Mouse (Mus musculus) layer of hippocampus, adult 18-20 months (tissue): Measurements from ENCODE around the gene Myadml2. TPM values are rescaled to one million over a fixed set of nuclear protein-coding genes. Genes with fewer than 3 reads are reported as not detected.

Experiments
- DNase-seq, 2 experiments: peaks; one replicate each; pipeline ENCODE4 v3.0.0; 2022; ENCODE audit warnings: low spot score in 2 of 2
- microRNA-seq, 2 experiments: library from miRNA; unstranded; fragments of <30 nt; microRNA quantifications; one replicate each; pipeline ENCODE4 v1.2.0; 2021
- total RNA-seq, 2 experiments: library from RNA; stranded (reverse); gene quantifications; 2 replicates each; pipeline ENCODE4 v1.2.3; 2021

Myadml2 gene
- total RNA-seq, 2 experiments from 2014 or later, result 3.9 to 4.6 TPM

- no peak for DNase-seq
Observed at GRCm38 (mm10) chr11:120613976-120614375, 34.0 kb downstream of the Myadml2 start.

- no peak for DNase-seq
Observed at GRCm38 (mm10) chr11:120613481-120613972, 34.4 kb downstream of the Myadml2 start.

GRCm38 (mm10) chr11:120612763-120613162 lies 35.2 kb downstream of the Myadml2 start:
- DNase-seq, result peak in 1 of 2 experiments; percentile 77

- no peak for DNase-seq
Observed at GRCm38 (mm10) chr11:120610477-120611046, 37.4 kb downstream of the Myadml2 start.

GRCm38 (mm10) chr11:120609250-120609649 lies 38.7 kb downstream of the Myadml2 start:
- DNase-seq, result no peak

GRCm38 (mm10) chr11:120608241-120609034 lies 39.5 kb downstream of the Myadml2 start, which contains the start of gene Npb:
Npb (plus strand) TSS chr11:120608477.
- DNase-seq, result no peak

DNA sequence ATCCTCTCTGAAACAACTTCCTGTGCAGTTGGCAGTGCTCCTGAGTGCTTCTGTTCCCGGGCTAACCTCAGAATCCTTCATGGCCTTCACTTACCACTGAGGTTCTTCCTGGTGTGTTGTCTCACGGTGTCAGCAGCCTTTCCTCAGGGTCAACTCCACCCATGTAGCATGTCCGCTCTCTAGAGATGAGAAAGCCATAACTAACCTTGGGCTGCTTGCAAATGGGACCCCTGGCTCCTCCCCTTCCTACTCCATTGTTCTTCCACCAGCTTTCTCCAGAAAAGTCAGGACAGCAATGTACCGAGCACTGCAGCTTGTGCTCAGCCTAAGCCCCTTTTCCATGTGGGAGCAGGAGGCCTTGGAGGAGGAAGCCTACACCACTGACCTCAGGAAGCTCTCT lies 41.2 kb downstream of the Myadml2 start:
- DNase-seq, result no peak

DNA sequence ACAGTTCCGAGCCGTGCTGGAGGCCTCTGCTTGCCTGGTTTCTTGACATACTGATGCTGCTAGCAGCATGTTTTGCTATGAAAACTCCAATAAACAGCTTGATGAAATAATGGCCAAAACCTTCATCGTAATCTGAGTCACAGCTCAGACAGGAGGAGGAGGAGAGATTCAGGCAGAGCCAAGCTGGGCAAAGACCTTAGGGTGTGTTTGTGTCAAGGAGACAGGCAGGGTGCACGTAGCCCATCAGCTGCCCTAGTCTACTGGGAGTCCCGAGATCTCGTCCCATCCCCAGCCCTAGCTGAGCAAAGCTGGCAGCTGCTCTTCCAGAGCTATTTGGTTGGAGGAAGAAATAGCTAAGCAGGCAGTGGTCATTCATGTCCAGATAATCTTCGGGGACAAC lies 42.3 kb downstream of the Myadml2 start:
- no peak for DNase-seq

GRCm38 (mm10) chr11:120603545-120603944 lies 44.4 kb downstream of the Myadml2 start:
- no peak for DNase-seq

DNA sequence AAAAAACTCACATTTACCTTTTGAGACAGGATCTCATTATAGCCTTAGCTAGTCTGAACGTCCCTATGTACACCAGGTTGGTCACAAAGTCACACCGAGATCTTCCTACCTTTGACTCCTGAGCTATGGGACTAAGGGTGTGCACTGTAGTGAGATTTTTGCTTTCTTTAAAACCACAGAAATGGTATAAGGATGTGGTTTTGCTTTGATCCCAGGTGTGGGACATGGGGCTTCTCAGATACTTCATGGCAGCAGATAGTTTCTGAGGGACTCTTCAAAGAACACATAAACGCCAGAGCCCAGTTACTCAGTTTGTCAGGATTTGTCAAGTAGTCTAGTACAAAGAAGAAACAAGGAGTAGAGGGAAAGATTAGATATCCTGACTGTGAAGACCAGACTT lies 47.2 kb downstream of the Myadml2 start:
- DNase-seq, result no peak

GRCm38 (mm10) chr11:120598990-120599549 lies 48.9 kb downstream of the Myadml2 start:
- DNase-seq, result no peak

DNA sequence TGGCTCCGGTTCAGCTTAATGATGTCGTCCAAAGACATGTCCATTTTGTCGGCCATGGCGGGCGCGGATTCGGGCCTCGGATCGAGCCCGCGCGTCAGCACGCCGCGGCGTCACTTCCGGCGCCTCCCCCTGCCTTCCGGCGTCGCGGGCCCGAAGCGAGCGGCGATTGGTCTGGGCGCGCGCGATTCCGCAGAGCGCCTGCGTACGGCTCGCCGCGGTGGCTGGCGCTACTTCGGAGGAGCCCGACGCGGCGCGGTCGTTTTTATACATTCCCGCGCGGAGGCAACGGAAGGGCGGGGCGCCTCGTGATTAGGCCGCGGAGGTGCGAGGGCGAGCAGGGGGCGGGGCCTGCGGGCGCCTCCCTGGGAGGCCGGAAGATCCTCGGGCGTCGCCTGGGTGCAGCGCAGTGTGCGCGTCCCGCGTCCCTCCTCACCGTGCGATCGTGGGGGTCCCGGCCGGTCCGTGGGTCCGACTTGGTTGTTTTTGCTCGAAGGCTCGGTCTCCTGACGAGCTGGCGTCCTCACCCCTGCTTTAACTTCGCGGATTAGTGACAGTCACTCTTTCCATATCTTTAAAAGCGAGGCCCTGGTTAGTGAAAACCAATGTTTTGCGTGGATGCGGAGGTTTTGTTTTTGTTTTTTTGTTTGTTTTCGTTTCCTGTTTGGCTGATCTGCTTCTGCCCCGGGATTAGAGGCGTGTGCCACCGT lies 49.5 kb downstream of the Myadml2 start, which contains the start of the genes Alyref and Anapc11:
Alyref (minus strand) TSS at position 83 of the 707 bp plus-strand sequence.
Anapc11 (plus strand) TSS at position 139 of the 707 bp plus-strand sequence.
- peak; percentile 91 to 95 for DNase-seq

DNA sequence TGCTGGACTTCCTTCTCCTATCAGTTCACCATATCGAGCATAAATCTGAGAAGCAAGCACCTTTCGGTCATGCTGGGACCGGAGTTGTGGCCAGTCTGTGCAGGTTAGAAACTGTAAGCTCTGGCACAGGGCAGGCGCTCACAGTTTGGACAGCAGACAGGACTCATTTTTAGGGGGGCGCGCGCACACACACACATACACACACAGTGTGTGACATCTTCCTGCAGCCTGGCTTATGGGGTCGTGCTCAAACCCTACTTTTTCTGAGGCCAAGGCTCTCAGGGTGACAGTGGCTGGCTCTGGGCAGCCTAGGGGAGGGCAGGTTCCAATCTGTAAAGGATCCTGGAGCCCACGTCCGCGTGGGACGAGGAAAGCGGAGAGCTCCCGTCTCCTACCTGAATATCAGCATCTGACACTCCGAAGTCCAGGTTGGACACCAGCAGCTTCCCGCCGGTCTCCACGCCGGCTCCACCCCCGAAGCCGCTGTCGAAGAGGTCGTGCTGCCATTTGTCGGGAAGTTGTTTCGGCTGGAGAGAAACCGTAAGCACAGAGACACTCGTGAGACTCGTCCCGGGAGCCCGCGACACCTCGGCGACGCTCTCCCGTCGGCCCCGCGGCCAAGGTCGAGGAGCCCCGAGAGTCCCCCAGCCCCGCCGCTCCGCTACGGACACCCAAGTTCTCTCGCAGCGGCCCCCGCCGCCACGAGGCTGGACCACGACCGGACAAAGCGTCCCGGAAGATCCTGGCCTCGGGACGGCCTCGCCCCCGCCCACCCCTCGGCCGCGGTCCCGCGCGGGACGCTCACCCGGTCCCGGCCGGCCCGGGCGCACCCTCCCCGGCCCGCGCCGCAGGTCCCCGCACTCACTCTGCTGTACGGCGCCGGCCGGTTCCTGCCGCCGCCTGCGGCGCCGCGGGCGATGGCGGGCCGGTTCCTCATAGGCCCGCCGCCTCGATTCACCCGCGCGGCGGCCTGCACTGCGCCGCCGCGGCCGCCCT lies 50.4 kb downstream of the Myadml2 start:
- DNase-seq, result no peak

Small RNAs within 50 kb of the gene (microRNA-seq; reads per million reads assigned to microRNA genes)
- gene Mir6936, result 2.1 to 2.5 reads per million in 2 experiments

Other genes with a start within 250 kb of the Myadml2 start
- 10 to 100 TPM; 60.0 to 61.9 TPM for gene Nploc4, start 210.4 kb downstream of the Myadml2 start, total RNA-seq
- not detected for gene Tspan10, start 205.5 kb downstream of the Myadml2 start, total RNA-seq
- gene Pde6g, start 194.7 kb downstream of the Myadml2 start, total RNA-seq, result under 1 TPM; 0.43 to 0.82 TPM
- 10 to 100 TPM; 13.1 to 13.5 TPM for gene Oxld1, start 190.1 kb downstream of the Myadml2 start, total RNA-seq
- gene Ccdc137, start 190.0 kb downstream of the Myadml2 start, total RNA-seq, result 10 to 100 TPM; 24.6 to 32.9 TPM
- gene Arl16, start 180.6 kb downstream of the Myadml2 start, total RNA-seq, result 10 to 100 TPM; 53.0 to 53.6 TPM
- gene Mrpl12, start 163.5 kb downstream of the Myadml2 start, total RNA-seq, result 10 to 100 TPM; 65.1 to 67.5 TPM
- gene Slc25a10, start 156.3 kb downstream of the Myadml2 start, total RNA-seq, result 10 to 100 TPM; 18.9 to 19.3 TPM
- gene Gcgr, start 117.5 kb downstream of the Myadml2 start, total RNA-seq, result not detected
- gene Mcrip1, start 98.4 kb downstream of the Myadml2 start, total RNA-seq, result 10 to 100 TPM; 68.8 to 74.5 TPM
- gene Ppp1r27, start 97.0 kb downstream of the Myadml2 start, total RNA-seq, result not detected
- 100 to 1,000 TPM; 122 to 132 TPM for gene P4hb, start 74.9 kb downstream of the Myadml2 start, total RNA-seq
- gene Arhgdia, start 66.5 kb downstream of the Myadml2 start, total RNA-seq, result 100 to 1,000 TPM; 293 to 295 TPM
- gene Alyref, start 49.8 kb downstream of the Myadml2 start, total RNA-seq, result 10 to 100 TPM; 60.5 to 70.0 TPM
- gene Anapc11, start 49.7 kb downstream of the Myadml2 start, total RNA-seq, result 10 to 100 TPM; 93.5 to 97.0 TPM
- gene Npb, start 39.7 kb downstream of the Myadml2 start, total RNA-seq, result 1 to 10 TPM in 1 of 2 experiments, under 1 TPM in 1; 0.89 to 1.4 TPM
- gene Pcyt2, start 30.2 kb downstream of the Myadml2 start, total RNA-seq, result 100 to 1,000 TPM; 118 to 128 TPM
- gene Sirt7, start 22.9 kb downstream of the Myadml2 start, total RNA-seq, result 10 to 100 TPM; 35.4 to 41.5 TPM
- 10 to 100 TPM; 70.0 to 71.5 TPM for gene Mafg, start 14.6 kb downstream of the Myadml2 start, total RNA-seq
- 1 to 10 TPM in 1 of 2 experiments, under 1 TPM in 1; 0.81 to 2.0 TPM for gene Pycr1, start 4.4 kb downstream of the Myadml2 start, total RNA-seq
- 1 to 10 TPM; 2.6 to 5.5 TPM for gene Notum, start 13.0 kb upstream of the Myadml2 start, total RNA-seq
- gene Aspscr1, start 24.8 kb upstream of the Myadml2 start, total RNA-seq, result 10 to 100 TPM; 46.1 to 54.3 TPM
- 10 to 100 TPM; 15.8 to 18.7 TPM for gene Cenpx, start 65.6 kb upstream of the Myadml2 start, total RNA-seq
- gene Lrrc45, start 65.8 kb upstream of the Myadml2 start, total RNA-seq, result 10 to 100 TPM; 49.1 to 60.5 TPM
- 10 to 100 TPM; 32.0 to 40.0 TPM for gene Rac3, start 73.3 kb upstream of the Myadml2 start, total RNA-seq
- 10 to 100 TPM; 12.3 to 13.6 TPM for gene Dcxr, start 79.1 kb upstream of the Myadml2 start, total RNA-seq
- 1 to 10 TPM; 1.2 to 1.7 TPM for gene Cbr2, start 84.0 kb upstream of the Myadml2 start, total RNA-seq
- 10 to 100 TPM; 20.9 to 24.0 TPM for gene Hmga1b, start 114.6 kb upstream of the Myadml2 start, total RNA-seq
- 10 to 100 TPM; 57.1 to 59.9 TPM for gene Rfng, start 136.0 kb upstream of the Myadml2 start, total RNA-seq
- gene Gps1, start 136.1 kb upstream of the Myadml2 start, total RNA-seq, result 100 to 1,000 TPM; 152 to 154 TPM
- 10 to 100 TPM; 40.1 to 40.4 TPM for gene Dus1l, start 148.2 kb upstream of the Myadml2 start, total RNA-seq
- gene Fasn, start 176.4 kb upstream of the Myadml2 start, total RNA-seq, result 100 to 1,000 TPM; 183 to 187 TPM